In genomic region chr13:35177305-35177704, GRCm38 (mm10) we compare ENCODE assay signal across 19 mouse cellular contexts.
A peak's percentile ranks its signal among the peaks of the same experiment; 100 is the strongest.
DNase-seq lines count a peak whose midpoint lies in the region; ATAC-seq and TF ChIP-seq lines count a peak whose summit lies in the region.
"Had no signal": no experiment of that assay in that cellular context is flagged by ENCODE, and none has a peak within 500 bp of the region (broad histone marks: within the 10 kb centered on the region; RNA-seq: fewer than 3 reads in every experiment).

No protein-coding gene starts in this region.

- WGBS in embryonic facial prominence, embryonic 15.5 days = 41% methylated on average over 2 of the region's 2 CpGs
- 56% methylated on average over 2 of the region's 2 CpGs for WGBS in embryonic facial prominence, embryonic 10.5 days
- WGBS in small intestine, adult 2 months = 62% methylated on average over 2 of the region's 2 CpGs

- H3K9me3 ChIP-seq in embryonic facial prominence, embryonic 15.5 days (replicated peaks) = no peaks in the 10 kb centered on the region
- H3K9me3 ChIP-seq in embryonic facial prominence, embryonic 10.5 days = no peaks in the 10 kb centered on the region
- H3K9me3 ChIP-seq: embryonic facial prominence, embryonic 13.5 days; forebrain, embryonic 13.5 days; heart, embryonic 10.5 days; hindbrain, embryonic 12.5 days had no signal

- TF ChIP-seq CTCF in bone marrow macrophage, adult 2 months (IDR thresholded peaks at IDR 0.05; ENCODE audit: low read depth, low read length) = no peak
- TF ChIP-seq CTCF in small intestine, adult 2 months (IDR thresholded peaks at IDR 0.05; ENCODE audit: extremely low read depth, insufficient read length, insufficient replicate concordance, low read depth, low read length) = no peak

- no peak for TF ChIP-seq POLR2A in bone marrow macrophage, adult 2 months (IDR thresholded peaks at IDR 0.05; ENCODE audit: borderline replicate concordance, low read depth, low read length)
- TF ChIP-seq POLR2A in small intestine, adult 2 months (IDR thresholded peaks at IDR 0.05; ENCODE audit: low read depth, low read length) = no peak

- no peaks in the 10 kb centered on the region for H3K36me3 ChIP-seq in embryonic facial prominence, embryonic 15.5 days
- H3K36me3 ChIP-seq in embryonic facial prominence, embryonic 10.5 days (replicated peaks) = no peaks in the 10 kb centered on the region
- no peaks in the 10 kb centered on the region for H3K36me3 ChIP-seq in small intestine, adult 2 months (ENCODE audit: control insufficient read depth, insufficient read depth, low read length)
- H3K36me3 ChIP-seq: embryonic facial prominence, embryonic 13.5 days; heart, embryonic 10.5 days; hindbrain, embryonic 12.5 days had no signal

- H3K27ac ChIP-seq in embryonic facial prominence, embryonic 15.5 days (replicated peaks) = peak overlapping the region; percentile 34; the same call in 1 of the 2 replicates
- no peak overlapping the region for H3K27ac ChIP-seq in embryonic facial prominence, embryonic 10.5 days (replicated peaks)
- H3K27ac ChIP-seq in bone marrow macrophage, adult 2 months (ENCODE audit: insufficient read depth, low read depth, low read length) = 0 out of 2 replicates have a peak overlapping the region, but pooled peaks have one; percentile 13
- peak overlapping the region; percentile 53; the same call in 1 of the 2 replicates for H3K27ac ChIP-seq in small intestine, adult 2 months (ENCODE audit: insufficient read depth, low read depth, low read length)
- H3K27ac ChIP-seq: forebrain, embryonic 13.5 days; heart, embryonic 10.5 days; hindbrain, embryonic 12.5 days had no signal

- ATAC-seq in embryonic facial prominence, embryonic 15.5 days (ENCODE audit: insufficient number of reproducible peaks, low FRiP score, low TSS enrichment, low read depth) = no peak
- ATAC-seq: forebrain, embryonic 13.5 days; forebrain, postnatal 0 days; hindbrain, embryonic 16.5 days; inflammation-experienced regulatory T-cells, adult 6 months had no signal

- no peak for DNase-seq in embryonic facial prominence, embryonic 10.5 days (ENCODE audit: low spot score)
- DNase-seq in 416B (ENCODE audit: low read depth) = peak; percentile 4
- DNase-seq in layer of hippocampus, adult 9-11 months = no peak
- DNase-seq: adrenal gland, postnatal 14 days; cerebellum, adult 18-20 months; cerebellum, adult 9-11 months; forebrain, postnatal 0 days; gastrocnemius, postnatal 14 days; heart, postnatal 10 days; heart, postnatal 4 days had no signal

- H3K9ac ChIP-seq in embryonic facial prominence, embryonic 15.5 days = no peak overlapping the region
- H3K9ac ChIP-seq: embryonic facial prominence, embryonic 13.5 days; forebrain, embryonic 13.5 days; forebrain, postnatal 0 days; hindbrain, embryonic 12.5 days had no signal

- no peak overlapping the region for H3K4me2 ChIP-seq in embryonic facial prominence, embryonic 15.5 days (replicated peaks)
- H3K4me2 ChIP-seq: embryonic facial prominence, embryonic 13.5 days; forebrain, embryonic 13.5 days; hindbrain, embryonic 12.5 days had no signal

- H3K4me1 ChIP-seq in embryonic facial prominence, embryonic 15.5 days = 0 out of 2 replicates have a peak, but pooled peaks cover 13% of the 10 kb centered on the region
- peaks cover 24% of the 10 kb centered on the region; the same call in 1 of the 2 replicates for H3K4me1 ChIP-seq in embryonic facial prominence, embryonic 10.5 days
- peaks cover 19% of the 10 kb centered on the region for H3K4me1 ChIP-seq in bone marrow macrophage, adult 2 months (ENCODE audit: control insufficient read depth, insufficient read depth, low read length)
- peaks cover 6% of the 10 kb centered on the region; the same call in 1 of the 2 replicates for H3K4me1 ChIP-seq in small intestine, adult 2 months (ENCODE audit: control insufficient read depth, insufficient read depth, insufficient read length, low read length)
- H3K4me1 ChIP-seq: forebrain, embryonic 13.5 days; hindbrain, embryonic 12.5 days had no signal

- H3K27me3 ChIP-seq in embryonic facial prominence, embryonic 15.5 days = no peaks in the 10 kb centered on the region
- H3K27me3 ChIP-seq in embryonic facial prominence, embryonic 10.5 days (replicated peaks; ENCODE audit: low read depth, poor library complexity, severe bottlenecking) = no peaks in the 10 kb centered on the region
- no peaks in the 10 kb centered on the region for H3K27me3 ChIP-seq in small intestine, adult 2 months (ENCODE audit: control insufficient read depth, insufficient read depth, low read length)
- H3K27me3 ChIP-seq: embryonic facial prominence, embryonic 13.5 days; forebrain, embryonic 13.5 days; hindbrain, embryonic 12.5 days had no signal

- no peak overlapping the region for H3K4me3 ChIP-seq in embryonic facial prominence, embryonic 15.5 days (replicated peaks)
- H3K4me3 ChIP-seq in embryonic facial prominence, embryonic 10.5 days = no peak overlapping the region
- H3K4me3 ChIP-seq in bone marrow macrophage, adult 2 months (ENCODE audit: insufficient read depth, low read length) = no peak overlapping the region
- no peak overlapping the region for H3K4me3 ChIP-seq in small intestine, adult 2 months (ENCODE audit: low read depth, low read length)
- H3K4me3 ChIP-seq: embryonic facial prominence, embryonic 13.5 days; forebrain, embryonic 13.5 days; heart, embryonic 10.5 days; hindbrain, embryonic 12.5 days had no signal
